Mouse (Mus musculus): Measurements from ENCODE around the gene Fam76a. TPM values are rescaled to one million over a fixed set of nuclear protein-coding genes. Genes with fewer than 3 reads are reported as not detected.

The Fam76a gene
- polyA plus RNA-seq, 1 experiment from 2014 or later: 31.4 TPM

Other genes with a start within 250 kb of the Fam76a start
- 4.8 and 5.5 TPM in 2 replicates for gene Xkr8, start 190.0 kb downstream of the Fam76a start, polyA plus RNA-seq (2014; fragmentation: Nextera tagmentation; extraction: Ambion mirVana)
- gene Smpdl3b, start 165.3 kb downstream of the Fam76a start, polyA plus RNA-seq (2014; fragmentation: Nextera tagmentation; extraction: Ambion mirVana): 3.8 and 4.6 TPM in 2 replicates
- 177 and 187 TPM in 2 replicates for gene Rpa2, start 154.2 kb downstream of the Fam76a start, polyA plus RNA-seq (2014; fragmentation: Nextera tagmentation; extraction: Ambion mirVana)
- 0.87 and 1.0 TPM in 2 replicates for gene Themis2, start 126.2 kb downstream of the Fam76a start, polyA plus RNA-seq (2014; fragmentation: Nextera tagmentation; extraction: Ambion mirVana)
- gene Ppp1r8, start 79.4 kb downstream of the Fam76a start, polyA plus RNA-seq (2014; fragmentation: Nextera tagmentation; extraction: Ambion mirVana): 69.6 and 80.4 TPM in 2 replicates
- 82.3 and 83.8 TPM in 2 replicates for gene Stx12, start 38.0 kb downstream of the Fam76a start, polyA plus RNA-seq (2014; fragmentation: Nextera tagmentation; extraction: Ambion mirVana)
- 0.13 TPM in 1 of 2 replicates, not detected in the other for gene Fgr, start 51.5 kb upstream of the Fam76a start, polyA plus RNA-seq (2014; fragmentation: Nextera tagmentation; extraction: Ambion mirVana)
- gene Ahdc1, start 88.7 kb upstream of the Fam76a start, polyA plus RNA-seq (2014; fragmentation: Nextera tagmentation; extraction: Ambion mirVana): 5.5 and 7.5 TPM in 2 replicates
- 28.8 and 33.2 TPM in 2 replicates for gene Wasf2, start 207.9 kb upstream of the Fam76a start, polyA plus RNA-seq (2014; fragmentation: Nextera tagmentation; extraction: Ambion mirVana)

Measured in forebrain, embryonic 11.5 days (tissue).